Mouse (Mus musculus) spleen, adult 2 months (tissue): ENCODE results near the gene Il1rl2.

ENCODE experiments used
- CTCF ChIP-seq: fragments of 200-500 bp; IDR thresholded peaks from 2 replicates; pipeline ENCODE4 v1.5.1; 2011; ENCODE audit warnings: mild to moderate bottlenecking, inconsistent platforms; ENCODE audit not compliant: insufficient read depth, insufficient read length, insufficient replicate concordance; ENCODE audit errors: extremely low read depth
- POLR2A ChIP-seq: fragments of 200-500 bp; IDR thresholded peaks from 2 replicates; pipeline ENCODE4 v1.6.1; 2011; ENCODE audit warnings: low read depth, low read length, inconsistent platforms

- no peak for TF ChIP-seq CTCF
- no peak for TF ChIP-seq POLR2A
Measured at GRCm38 (mm10) chr1:40380990-40381389, 56.6 kb downstream of the Il1rl2 start.
